Mouse (Mus musculus) lung, postnatal 10 days (tissue): Measurements from ENCODE around the gene Hist1h3f.

Experiments
- DNase-seq: peaks from one replicate; pipeline ENCODE4 v3.0.0; 2021

The Hist1h3f gene

GRCm38 (mm10) chr13:23518885-23519284 lies 25.0 kb upstream of the Hist1h3f start:
- peak; percentile 85 for DNase-seq

GRCm38 (mm10) chr13:23519416-23519815 lies 24.4 kb upstream of the Hist1h3f start:
- DNase-seq = peak; percentile 88

- DNase-seq = peak; percentile 84
Measured at GRCm38 (mm10) chr13:23521703-23522102, 22.1 kb upstream of the Hist1h3f start.

GRCm38 (mm10) chr13:23523976-23524375 lies 19.9 kb upstream of the Hist1h3f start:
- DNase-seq = no peak

GRCm38 (mm10) chr13:23524654-23525053 lies 19.2 kb upstream of the Hist1h3f start:
- DNase-seq = peak; percentile 84

- no peak for DNase-seq
Measured at GRCm38 (mm10) chr13:23525901-23526300, 18.0 kb upstream of the Hist1h3f start.

- DNase-seq = peak; percentile 94
Measured at GRCm38 (mm10) chr13:23526312-23526711, 17.5 kb upstream of the Hist1h3f start.

GRCm38 (mm10) chr13:23529005-23529404 lies 14.8 kb upstream of the Hist1h3f start:
- DNase-seq = no peak

GRCm38 (mm10) chr13:23529480-23530165 lies 14.2 kb upstream of the Hist1h3f start:
- no peak for DNase-seq

GRCm38 (mm10) chr13:23530181-23530900 lies 13.5 kb upstream of the Hist1h3f start:
- peak; percentile 78 for DNase-seq

GRCm38 (mm10) chr13:23530901-23531875 lies 12.7 kb upstream of the Hist1h3f start, which contains the start of gene Hist1h4h:
TSS of gene Hist1h4h (plus strand) at chr13:23531050.
- DNase-seq = peak; percentile 99

- no peak for DNase-seq
Measured at GRCm38 (mm10) chr13:23532262-23533075, 11.4 kb upstream of the Hist1h3f start.

GRCm38 (mm10) chr13:23533560-23534367 lies 10.1 kb upstream of the Hist1h3f start, which contains the start of gene Hist1h2af:
TSS of gene Hist1h2af (plus strand) at chr13:23533906.
- peak; percentile 80 for DNase-seq

GRCm38 (mm10) chr13:23534368-23535131 lies 9.3 kb upstream of the Hist1h3f start:
- no peak for DNase-seq

- peak; percentile 93 for DNase-seq
Measured at GRCm38 (mm10) chr13:23535137-23536075, 8.4 kb upstream of the Hist1h3f start, which contains the start of gene Hist1h3g. TSS of gene Hist1h3g (plus strand) at chr13:23535422.

GRCm38 (mm10) chr13:23536076-23536822 lies 7.6 kb upstream of the Hist1h3f start:
- DNase-seq = no peak

- no peak for DNase-seq
Measured at GRCm38 (mm10) chr13:23537006-23537710, 6.7 kb upstream of the Hist1h3f start.

- DNase-seq = no peak
Measured at GRCm38 (mm10) chr13:23538249-23538648, 5.6 kb upstream of the Hist1h3f start.
